Mouse (Mus musculus) limb, embryonic 12.5 days (tissue): ENCODE measurements around the gene Brpf1. TPM values are rescaled to one million over a fixed set of nuclear protein-coding genes. Genes with fewer than 3 reads are reported as not detected.

Experiments used
- ATAC-seq: fragments of 200-750 bp; cut with Nextera tagmentation; 2 replicates; pipeline ENCODE4 v1.8.0; 2017; ENCODE audit warnings: low read depth, moderate TSS enrichment; ENCODE audit not compliant: insufficient number of reproducible peaks, insufficient read depth, low FRiP score, low TSS enrichment
- H3K27ac ChIP-seq: fragments of 300-500 bp; sonication (generic); 2 replicates; pipeline ENCODE4 v1.5.1; 2016; ENCODE audit warnings: mild to moderate bottlenecking, moderate library complexity
- H3K27me3 ChIP-seq: fragments of 300-500 bp; sonication (generic); 2 replicates; pipeline ENCODE4 v1.6.1; 2016; ENCODE audit warnings: mild to moderate bottlenecking, moderate library complexity
- H3K36me3 ChIP-seq: fragments of 300-500 bp; sonication (generic); 2 replicates; pipeline ENCODE4 v1.6.1; 2016; ENCODE audit warnings: mild to moderate bottlenecking, moderate library complexity
- H3K4me1 ChIP-seq: fragments of 300-500 bp; sonication (generic); replicated peaks from 2 replicates; pipeline ENCODE4 v1.6.1; 2016
- H3K4me2 ChIP-seq: fragments of 300-500 bp; sonication (generic); 2 replicates; pipeline ENCODE4 v1.6.1; 2016; ENCODE audit warnings: mild to moderate bottlenecking, moderate library complexity
- H3K4me3 ChIP-seq: fragments of 300-500 bp; sonication (generic); replicated peaks from 2 replicates; pipeline ENCODE4 v1.5.1; 2016; ENCODE audit warnings: mild to moderate bottlenecking
- H3K9ac ChIP-seq: fragments of 300-500 bp; sonication (generic); replicated peaks from 2 replicates; pipeline ENCODE4 v1.6.1; 2016; ENCODE audit warnings: mild to moderate bottlenecking, moderate library complexity
- H3K9me3 ChIP-seq: fragments of 300-500 bp; sonication (generic); 2 replicates; pipeline ENCODE4 v1.6.1; 2016; ENCODE audit warnings: mild to moderate bottlenecking, moderate library complexity
- WGBS: fragments of 180-500 bp; shearing (Covaris S2); methylation state at CpG from one replicate; pipeline ENCODE4 v1.1.7; 2016; 5-methylcytosine and 5-hydroxymethylcytosine counted together
- polyA plus RNA-seq: library from polyadenylated mRNA; unstranded; fragments of >200 nt; fragmentation: Nextera tagmentation; extraction: Ambion mirVana; gene quantifications from 2 replicates; pipeline ENCODE4 v1.2.1, GENCODE M21; 2016

Brpf1 gene
- polyA plus RNA-seq, 1 experiment from 2014 or later: 28.7 TPM

DNA sequence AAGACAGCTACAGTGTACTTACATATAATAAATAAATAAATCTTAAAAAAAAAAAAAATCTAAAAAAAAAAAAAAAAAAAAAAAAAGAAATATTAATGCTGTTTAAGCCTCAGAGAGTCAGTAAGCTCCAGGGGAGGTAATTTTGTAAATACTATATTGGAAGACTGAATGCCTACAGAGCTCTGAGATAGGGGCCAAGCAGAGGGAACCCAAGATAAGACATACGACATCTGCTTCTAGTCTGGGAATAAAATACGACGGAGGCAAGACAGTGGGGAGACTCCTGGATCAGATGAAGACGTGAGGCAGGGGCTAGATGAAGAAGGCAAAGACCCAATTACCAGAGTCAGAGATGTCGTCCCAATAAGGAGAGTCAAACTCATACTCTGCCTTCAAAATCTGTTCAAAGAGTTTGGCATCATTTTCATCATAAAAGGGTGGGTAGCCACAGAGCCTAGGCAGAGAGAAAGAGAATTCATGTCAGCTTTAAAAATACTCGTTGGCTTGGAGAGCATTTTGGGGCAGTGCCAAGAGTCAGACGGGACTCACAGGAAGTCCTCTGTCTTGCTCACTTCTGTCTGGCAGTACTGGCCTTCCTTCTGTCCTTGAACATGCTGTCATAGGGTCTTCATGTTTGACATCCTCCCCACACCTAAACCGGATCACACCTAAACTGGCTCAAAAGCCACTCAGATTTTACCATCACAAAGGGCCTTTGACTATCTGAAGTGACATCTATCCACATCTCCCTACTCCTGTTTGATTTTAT lies 30.1 kb downstream of the Brpf1 start:
- Histone ChIP-seq H3K9ac (no peak overlapping the region), H3K27ac (no peak overlapping the region), H3K36me3 (peaks cover 85% of the 10 kb centered on the region), H3K4me1 (peaks cover 10% of the 10 kb centered on the region), H3K27me3 (no peaks in the 10 kb centered on the region), H3K9me3 (no peaks in the 10 kb centered on the region), H3K4me2 (no peak overlapping the region), H3K4me3 (no peak overlapping the region)
- WGBS: 77% methylated on average over 8 of the region's 8 CpGs
- no peak for ATAC-seq

DNA sequence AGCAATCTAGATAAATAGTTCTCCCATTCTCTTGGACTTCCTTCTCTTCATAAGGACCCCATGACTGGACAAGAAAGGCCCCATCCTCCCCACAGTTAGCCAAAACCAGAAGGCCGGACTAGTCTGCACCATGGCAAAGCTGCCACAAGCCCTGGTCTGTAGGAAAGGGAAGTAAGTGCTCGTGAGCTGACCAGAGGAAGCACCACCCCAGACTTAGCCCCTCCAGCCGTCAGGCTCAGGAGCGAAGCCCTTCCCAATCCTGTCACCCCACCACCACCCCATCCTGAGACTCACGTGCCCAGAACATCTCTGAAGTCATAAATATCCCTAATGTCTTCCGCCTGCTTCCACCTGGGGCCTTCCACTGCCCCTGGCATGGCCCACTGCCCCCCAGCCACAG lies 34.6 kb downstream of the Brpf1 start:
- Histone ChIP-seq H3K27ac (no peak overlapping the region), H3K9ac (no peak overlapping the region; the same call in 1 of the 2 replicates), H3K36me3 (peaks cover 43% of the 10 kb centered on the region), H3K4me3 (no peak overlapping the region), H3K4me1 (peaks cover 32% of the 10 kb centered on the region), H3K27me3 (no peaks in the 10 kb centered on the region), H3K9me3 (no peaks in the 10 kb centered on the region), H3K4me2 (0 out of 2 replicates have a peak overlapping the region, but pooled peaks have one; percentile 85)
- ATAC-seq: no peak
- 77% methylated on average over 6 of the region's 6 CpGs for WGBS

DNA sequence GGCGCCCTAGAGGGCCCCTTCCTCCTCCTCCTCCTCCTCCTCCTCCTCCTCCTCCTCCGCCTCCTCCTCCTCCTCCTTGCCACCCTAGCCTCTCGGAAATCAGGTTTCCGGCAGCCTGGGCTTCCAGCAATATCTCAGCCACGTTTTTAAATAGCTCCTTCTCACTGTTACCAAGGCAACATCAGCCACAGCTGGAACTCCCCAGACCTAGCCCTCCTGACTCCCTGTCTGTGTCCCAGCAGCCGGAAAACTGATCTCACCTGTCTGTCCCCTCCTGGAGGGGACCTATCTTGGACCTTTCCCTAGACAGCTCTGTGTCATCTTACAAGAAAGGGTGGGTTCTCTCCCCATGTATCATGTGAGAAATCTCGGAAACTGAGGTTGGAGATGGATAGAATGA lies 35.4 kb downstream of the Brpf1 start:
- no peak for ATAC-seq
- H3K9me3 ChIP-seq: no peaks in the 10 kb centered on the region
- H3K27ac ChIP-seq: 0 out of 2 replicates have a peak overlapping the region, but pooled peaks have one; percentile 29
- no peaks in the 10 kb centered on the region for H3K27me3 ChIP-seq
- H3K4me2 ChIP-seq: peak overlapping the region; percentile 85
- peak overlapping the region; percentile 11; the same call in 1 of the 2 replicates for H3K4me3 ChIP-seq
- H3K4me1 ChIP-seq: peaks cover 32% of the 10 kb centered on the region
- H3K36me3 ChIP-seq: peaks cover 38% of the 10 kb centered on the region
- WGBS: 53% methylated on average over 3 of the region's 7 CpGs
- no peak overlapping the region for H3K9ac ChIP-seq

DNA sequence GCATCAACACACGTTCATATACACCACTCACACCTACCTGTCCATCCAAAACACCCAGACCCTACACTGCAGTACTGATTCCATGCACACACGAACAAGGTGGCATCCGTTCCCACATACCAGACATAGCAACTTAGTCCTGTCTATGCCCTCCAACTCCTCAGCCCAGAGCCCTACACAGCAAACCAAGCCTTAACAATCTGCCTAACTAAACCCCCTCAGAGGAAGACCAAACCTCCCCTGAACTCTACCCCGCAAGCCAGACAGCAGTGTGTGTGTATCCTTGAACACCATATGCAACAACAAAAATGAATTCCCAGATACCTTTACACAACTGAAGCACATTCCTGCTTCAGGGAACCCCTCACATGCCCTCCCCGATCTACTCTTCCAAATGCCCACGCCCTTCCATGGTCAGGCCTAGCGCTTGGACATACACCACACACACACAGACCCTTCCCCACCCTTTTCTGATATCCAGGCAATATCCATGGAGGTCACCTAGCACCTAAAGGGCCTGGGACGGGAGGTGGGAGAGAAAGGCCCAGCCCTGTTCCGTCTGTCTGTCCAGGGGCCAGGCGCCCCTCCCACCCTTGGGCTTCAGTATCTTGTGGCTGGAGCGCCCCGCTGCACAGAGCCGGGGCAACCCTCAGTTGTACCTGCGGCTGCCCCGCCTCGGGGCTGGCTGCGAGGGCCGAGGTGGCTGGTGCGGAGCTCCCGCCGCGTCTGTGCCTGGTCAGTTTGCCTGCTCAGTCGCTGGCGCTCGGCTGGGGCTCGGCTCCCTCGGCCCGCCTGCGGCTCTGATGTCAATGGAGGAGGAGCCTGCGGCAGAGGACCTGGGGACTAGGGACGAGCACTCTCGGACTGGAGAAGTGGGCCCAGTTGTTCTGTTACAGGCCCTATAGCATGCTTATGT lies 36.5 kb downstream of the Brpf1 start, which contains the start of gene Camk1:
TSS of gene Camk1 (minus strand) at position 808 of the 916 bp plus-strand sequence.
- peaks cover 28% of the 10 kb centered on the region for H3K36me3 ChIP-seq
- no peaks in the 10 kb centered on the region for H3K27me3 ChIP-seq
- peaks cover 32% of the 10 kb centered on the region for H3K4me1 ChIP-seq
- H3K9ac ChIP-seq: peak within 1 kb of the TSS; percentile 87
- 0 out of 2 replicates have a peak within 1 kb of the TSS, but pooled peaks have one; percentile 29 for H3K27ac ChIP-seq
- peak; percentile 57; the same call in 1 of the 2 replicates for ATAC-seq
- H3K9me3 ChIP-seq: no peaks in the 10 kb centered on the region
- peak within 1 kb of the TSS; percentile 68 for H3K4me3 ChIP-seq
- 16% methylated on average over 32 of the region's 32 CpGs for WGBS
- H3K4me2 ChIP-seq: peak within 1 kb of the TSS; percentile 85

DNA sequence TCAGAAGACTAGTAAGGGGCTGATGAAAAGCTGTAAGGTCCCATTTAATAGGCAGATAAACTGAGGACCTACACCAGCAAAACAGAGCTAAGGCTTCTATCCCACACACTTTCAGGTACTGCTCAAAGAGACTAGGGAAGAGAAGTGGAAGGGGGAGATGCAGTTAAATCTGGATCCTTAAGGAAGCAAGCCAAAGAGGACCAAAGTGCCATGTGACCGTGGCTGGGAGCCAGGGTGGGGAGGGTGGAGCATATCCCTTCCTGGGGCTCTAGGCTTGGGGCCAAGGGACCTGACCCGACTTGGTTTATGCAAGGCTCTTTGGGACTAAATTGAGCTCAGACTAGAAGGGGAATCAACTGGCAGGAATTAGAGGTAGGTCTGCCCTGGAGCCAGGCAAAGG lies 37.4 kb downstream of the Brpf1 start:
- Histone ChIP-seq H3K4me3 (no peak overlapping the region), H3K4me1 (peaks cover 32% of the 10 kb centered on the region), H3K4me2 (peak overlapping the region; percentile 85), H3K27ac (no peak overlapping the region), H3K27me3 (no peaks in the 10 kb centered on the region), H3K9me3 (no peaks in the 10 kb centered on the region), H3K36me3 (peaks cover 19% of the 10 kb centered on the region; the same call in 1 of the 2 replicates), H3K9ac (0 out of 2 replicates have a peak overlapping the region, but pooled peaks have one; percentile 87)
- WGBS: 51% methylated on average over 2 of the region's 2 CpGs
- no peak for ATAC-seq

DNA sequence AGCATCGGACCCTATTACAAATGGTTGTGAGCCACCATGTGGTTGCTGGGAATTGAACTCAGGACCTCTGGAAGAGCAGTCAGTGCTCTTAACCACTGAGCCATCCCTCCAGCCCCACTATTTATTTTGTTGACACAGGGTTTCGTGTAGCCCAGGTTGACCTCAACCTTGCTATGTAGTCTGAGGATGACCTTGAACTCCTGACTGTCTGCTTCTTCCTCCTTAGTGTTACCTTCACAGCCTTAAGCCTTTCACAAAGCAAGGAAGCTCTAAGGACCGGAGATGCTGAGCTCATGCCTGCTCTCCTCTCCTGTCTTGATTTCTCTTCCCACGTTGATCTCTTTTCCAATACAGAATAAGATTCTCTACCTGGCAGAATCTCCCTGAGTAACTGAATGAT lies 40.0 kb downstream of the Brpf1 start:
- WGBS: 82% methylated on average over 4 of the region's 4 CpGs
- H3K27ac ChIP-seq: no peak overlapping the region
- no peak overlapping the region for H3K4me3 ChIP-seq
- H3K4me1 ChIP-seq: peaks cover 24% of the 10 kb centered on the region
- H3K27me3 ChIP-seq: no peaks in the 10 kb centered on the region
- H3K9me3 ChIP-seq: no peaks in the 10 kb centered on the region
- no peaks in the 10 kb centered on the region for H3K36me3 ChIP-seq
- no peak overlapping the region for H3K4me2 ChIP-seq
- no peak overlapping the region for H3K9ac ChIP-seq
- ATAC-seq: no peak

DNA sequence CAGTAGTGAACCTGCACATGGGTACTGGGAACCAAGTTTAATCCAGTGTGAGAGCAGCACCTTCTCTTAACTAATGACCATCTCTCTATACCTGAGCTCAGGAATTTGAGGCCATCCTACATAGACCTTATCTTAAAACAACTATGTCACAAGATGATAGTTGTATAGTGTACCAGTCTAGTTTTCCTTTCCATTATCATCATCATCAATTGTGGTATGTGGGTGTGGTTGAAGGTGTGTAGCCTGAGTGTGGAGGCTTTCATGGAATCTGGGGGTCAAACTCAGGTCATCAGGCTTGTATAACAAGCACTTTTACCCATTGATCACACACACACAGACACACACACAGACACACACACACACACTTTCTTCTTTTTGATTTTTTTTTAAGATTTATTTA lies 43.6 kb downstream of the Brpf1 start:
- no peak overlapping the region for H3K9ac ChIP-seq
- no peak overlapping the region for H3K4me3 ChIP-seq
- H3K9me3 ChIP-seq: no peaks in the 10 kb centered on the region
- ATAC-seq: no peak
- no peaks in the 10 kb centered on the region for H3K4me1 ChIP-seq
- no peaks in the 10 kb centered on the region for H3K27me3 ChIP-seq
- no peak overlapping the region for H3K27ac ChIP-seq
- H3K36me3 ChIP-seq: no peaks in the 10 kb centered on the region
- H3K4me2 ChIP-seq: no peak overlapping the region

DNA sequence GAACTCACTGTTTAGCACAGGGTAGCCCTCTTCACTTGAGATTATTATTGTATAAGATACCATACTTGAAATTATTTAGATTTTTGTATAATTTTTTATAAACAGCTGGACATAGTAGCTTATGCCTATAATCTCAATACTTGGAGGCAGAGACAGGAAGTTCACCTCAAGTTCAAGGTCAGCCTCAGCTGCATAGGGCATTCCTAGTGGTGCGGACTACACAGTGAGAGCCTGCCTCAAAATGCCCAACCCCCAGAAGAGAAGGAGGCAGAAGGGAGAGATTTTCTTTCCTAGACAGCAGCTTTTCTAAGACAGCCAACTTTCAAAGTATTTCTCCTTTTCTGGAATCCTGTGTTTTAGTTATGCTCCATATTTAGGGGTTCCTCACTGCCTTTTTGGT lies 44.2 kb downstream of the Brpf1 start:
- 84% methylated on average over 1 of the region's 1 CpGs for WGBS
- H3K4me3 ChIP-seq: no peak overlapping the region
- ATAC-seq: no peak

DNA sequence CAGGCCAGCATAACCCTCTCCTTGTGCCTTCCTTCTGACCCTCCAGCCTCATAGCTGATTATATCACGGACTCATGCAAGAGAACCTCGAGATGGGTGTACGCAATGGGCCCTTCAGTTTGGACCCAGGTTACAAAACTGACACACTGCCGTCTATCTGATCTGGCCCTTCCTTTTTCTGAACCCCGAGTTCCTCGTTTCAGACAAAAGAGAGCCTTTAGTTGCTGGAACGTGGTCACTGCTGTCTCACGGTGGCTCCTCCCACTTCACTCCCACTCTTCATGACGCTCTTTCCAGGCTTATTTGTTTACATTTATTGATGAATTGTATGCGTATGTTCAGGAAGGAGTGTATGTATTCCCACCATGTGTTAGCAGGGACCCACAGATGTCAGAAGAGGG lies 44.7 kb downstream of the Brpf1 start:
- WGBS: 73% methylated on average over 10 of the region's 10 CpGs
- no peak for ATAC-seq

More for the DNA sequence above, 44.2 kb downstream of the Brpf1 start:
- no peaks in the 10 kb centered on the region for H3K27me3 ChIP-seq
- H3K27ac ChIP-seq: no peak overlapping the region
- no peak overlapping the region for H3K4me2 ChIP-seq
- H3K9ac ChIP-seq: no peak overlapping the region
- H3K36me3 ChIP-seq: no peaks in the 10 kb centered on the region
- no peaks in the 10 kb centered on the region for H3K9me3 ChIP-seq
- no peaks in the 10 kb centered on the region for H3K4me1 ChIP-seq

DNA sequence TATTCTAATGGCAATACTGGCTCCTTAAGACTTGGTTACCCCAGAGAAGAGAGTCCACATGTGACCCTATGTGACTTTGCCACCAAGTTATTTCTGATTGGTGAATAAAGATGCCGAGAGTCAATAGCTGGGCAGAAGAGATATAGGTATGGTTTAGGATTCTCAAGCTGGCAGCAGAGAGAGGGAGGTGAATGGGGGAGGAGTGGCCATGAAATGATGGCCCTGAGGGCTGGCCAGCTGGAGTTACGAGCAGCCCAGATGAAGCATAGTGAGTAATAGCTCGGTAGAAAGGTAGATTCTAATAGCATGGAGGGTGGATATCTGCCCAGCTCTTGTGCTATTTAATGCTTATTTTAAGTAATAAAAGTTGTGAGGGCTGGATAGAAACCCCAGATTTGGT lies 45.9 kb downstream of the Brpf1 start:
- ATAC-seq: no peak
- Histone ChIP-seq H3K9ac (no peak overlapping the region), H3K27ac (no peak overlapping the region), H3K9me3 (no peaks in the 10 kb centered on the region), H3K27me3 (no peaks in the 10 kb centered on the region), H3K4me2 (no peak overlapping the region), H3K4me1 (no peaks in the 10 kb centered on the region), H3K4me3 (no peak overlapping the region), H3K36me3 (no peaks in the 10 kb centered on the region)
- 58% methylated on average over 3 of the region's 3 CpGs for WGBS

More for the DNA sequence above, 44.7 kb downstream of the Brpf1 start:
- Histone ChIP-seq H3K27ac (no peak overlapping the region), H3K4me2 (no peak overlapping the region), H3K9ac (no peak overlapping the region), H3K4me3 (no peak overlapping the region), H3K9me3 (no peaks in the 10 kb centered on the region), H3K27me3 (no peaks in the 10 kb centered on the region), H3K4me1 (no peaks in the 10 kb centered on the region), H3K36me3 (no peaks in the 10 kb centered on the region)

DNA sequence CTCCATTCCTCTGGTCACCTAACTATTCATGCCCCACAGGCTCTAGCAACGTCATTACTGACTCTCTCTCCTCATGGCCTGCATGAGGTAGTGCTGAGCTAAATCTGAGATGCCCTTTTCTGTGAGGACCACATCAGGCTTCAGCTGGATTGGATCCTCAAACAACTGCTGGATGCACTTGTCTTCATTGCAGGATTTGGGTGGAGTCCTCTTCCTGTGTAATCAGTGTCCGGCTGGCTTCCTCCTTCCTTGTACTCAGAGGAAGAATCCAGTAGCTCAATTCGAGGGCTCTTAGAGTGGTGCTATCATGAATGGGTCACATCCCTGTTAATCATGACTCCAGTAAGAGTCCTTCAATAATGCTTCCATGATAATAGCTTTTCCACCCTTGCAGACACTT lies 46.8 kb downstream of the Brpf1 start:
- no peak overlapping the region for H3K9ac ChIP-seq
- no peak overlapping the region for H3K4me3 ChIP-seq
- H3K36me3 ChIP-seq: no peaks in the 10 kb centered on the region
- H3K9me3 ChIP-seq: no peaks in the 10 kb centered on the region
- H3K4me2 ChIP-seq: no peak overlapping the region
- no peaks in the 10 kb centered on the region for H3K4me1 ChIP-seq
- H3K27ac ChIP-seq: no peak overlapping the region
- ATAC-seq: no peak
- 73% methylated on average over 3 of the region's 3 CpGs for WGBS
- H3K27me3 ChIP-seq: no peaks in the 10 kb centered on the region
